Mouse (Mus musculus): Measurements from ENCODE around the gene Cdk5rap2. TPM values are rescaled to one million over a fixed set of nuclear protein-coding genes. Genes with fewer than 3 reads are reported as not detected.

The Cdk5rap2 gene
- polyA plus RNA-seq, 1 experiment from 2014 or later, result 16.3 TPM

- H3K36me3 ChIP-seq, result peaks cover 33% of the 10 kb centered on the region
- H3K9me3 ChIP-seq (replicated peaks), result no peaks in the 10 kb centered on the region
- 81% methylated on average over 3 of the region's 3 CpGs for WGBS
- no peak overlapping the region for H3K9ac ChIP-seq
- no peaks in the 10 kb centered on the region for H3K4me1 ChIP-seq
- no peak for ATAC-seq (ENCODE audit: insufficient number of reproducible peaks, low FRiP score, low TSS enrichment, low read depth)
- no peaks in the 10 kb centered on the region for H3K27me3 ChIP-seq
- H3K4me2 ChIP-seq (replicated peaks), result no peak overlapping the region
- no peak overlapping the region for H3K4me3 ChIP-seq (replicated peaks)
- no peak overlapping the region for H3K27ac ChIP-seq (replicated peaks)
Measured at GRCm38 (mm10) chr4:70227667-70228066, 182.6 kb downstream of the Cdk5rap2 start.

GRCm38 (mm10) chr4:70224503-70224902 is 185.7 kb downstream of the Cdk5rap2 start:
- ATAC-seq (ENCODE audit: insufficient number of reproducible peaks, low FRiP score, low TSS enrichment, low read depth), result no peak
- peaks cover 6% of the 10 kb centered on the region; the same call in 1 of the 2 replicates for H3K4me1 ChIP-seq
- no peaks in the 10 kb centered on the region for H3K27me3 ChIP-seq
- WGBS, result 83% methylated on average over 2 of the region's 2 CpGs
- no peaks in the 10 kb centered on the region for H3K9me3 ChIP-seq (replicated peaks)
- peaks cover 39% of the 10 kb centered on the region for H3K36me3 ChIP-seq
- no peak overlapping the region for H3K4me2 ChIP-seq (replicated peaks)
- no peak overlapping the region for H3K9ac ChIP-seq
- H3K4me3 ChIP-seq (replicated peaks), result no peak overlapping the region
- no peak overlapping the region for H3K27ac ChIP-seq (replicated peaks)

GRCm38 (mm10) chr4:70221878-70222277 is 188.4 kb downstream of the Cdk5rap2 start:
- no peak overlapping the region for H3K9ac ChIP-seq
- 59% methylated on average over 3 of the region's 3 CpGs for WGBS

GRCm38 (mm10) chr4:70221370-70221769 is 188.9 kb downstream of the Cdk5rap2 start:
- no peak overlapping the region for H3K27ac ChIP-seq (replicated peaks)
- peaks cover 24% of the 10 kb centered on the region for H3K36me3 ChIP-seq
- no peaks in the 10 kb centered on the region for H3K9me3 ChIP-seq (replicated peaks)
- no peak overlapping the region for H3K9ac ChIP-seq
- H3K27me3 ChIP-seq, result no peaks in the 10 kb centered on the region
- H3K4me3 ChIP-seq (replicated peaks), result no peak overlapping the region
- 88% methylated on average over 1 of the region's 1 CpGs for WGBS
- H3K4me2 ChIP-seq (replicated peaks), result no peak overlapping the region
- no peak for ATAC-seq (ENCODE audit: insufficient number of reproducible peaks, low FRiP score, low TSS enrichment, low read depth)
- H3K4me1 ChIP-seq, result peaks cover 6% of the 10 kb centered on the region; the same call in 1 of the 2 replicates

More at GRCm38 (mm10) chr4:70221878-70222277, 188.4 kb downstream of the Cdk5rap2 start:
- no peak for ATAC-seq (ENCODE audit: insufficient number of reproducible peaks, low FRiP score, low TSS enrichment, low read depth)
- Histone ChIP-seq H3K4me1 (peaks cover 6% of the 10 kb centered on the region; the same call in 1 of the 2 replicates), H3K27ac (replicated peaks) (no peak overlapping the region), H3K9me3 (replicated peaks) (no peaks in the 10 kb centered on the region), H3K4me3 (replicated peaks) (no peak overlapping the region), H3K36me3 (peaks cover 26% of the 10 kb centered on the region), H3K4me2 (replicated peaks) (no peak overlapping the region), H3K27me3 (no peaks in the 10 kb centered on the region)

GRCm38 (mm10) chr4:70220277-70221180 is 189.7 kb downstream of the Cdk5rap2 start:
- Histone ChIP-seq H3K4me3 (replicated peaks) (no peak overlapping the region), H3K4me2 (replicated peaks) (no peak overlapping the region), H3K9me3 (replicated peaks) (no peaks in the 10 kb centered on the region), H3K27me3 (no peaks in the 10 kb centered on the region), H3K36me3 (peaks cover 22% of the 10 kb centered on the region), H3K4me1 (peaks cover 6% of the 10 kb centered on the region; the same call in 1 of the 2 replicates), H3K27ac (replicated peaks) (no peak overlapping the region; the same call in 1 of the 2 replicates), H3K9ac (no peak overlapping the region)
- peak; percentile 76 for ATAC-seq (ENCODE audit: insufficient number of reproducible peaks, low FRiP score, low TSS enrichment, low read depth)
- 63% methylated on average over 10 of the region's 10 CpGs for WGBS

- Histone ChIP-seq H3K27ac (replicated peaks) (no peak overlapping the region), H3K27me3 (no peaks in the 10 kb centered on the region), H3K4me2 (replicated peaks) (no peak overlapping the region), H3K9me3 (replicated peaks) (no peaks in the 10 kb centered on the region), H3K4me1 (peaks cover 6% of the 10 kb centered on the region; the same call in 1 of the 2 replicates), H3K9ac (no peak overlapping the region), H3K36me3 (peaks cover 21% of the 10 kb centered on the region), H3K4me3 (replicated peaks) (no peak overlapping the region)
- 79% methylated on average over 4 of the region's 4 CpGs for WGBS
- ATAC-seq (ENCODE audit: insufficient number of reproducible peaks, low FRiP score, low TSS enrichment, low read depth), result no peak
Measured at GRCm38 (mm10) chr4:70219776-70220175, 190.5 kb downstream of the Cdk5rap2 start.

GRCm38 (mm10) chr4:70185971-70186370 is 224.3 kb downstream of the Cdk5rap2 start:
- no peak overlapping the region for H3K4me2 ChIP-seq (replicated peaks)
- WGBS, result 73% methylated on average over 2 of the region's 2 CpGs
- no peak overlapping the region for H3K9ac ChIP-seq
- no peaks in the 10 kb centered on the region for H3K9me3 ChIP-seq (replicated peaks)
- H3K4me1 ChIP-seq, result no peaks in the 10 kb centered on the region
- no peak overlapping the region for H3K27ac ChIP-seq (replicated peaks)
- H3K4me3 ChIP-seq (replicated peaks), result no peak overlapping the region
- no peaks in the 10 kb centered on the region for H3K36me3 ChIP-seq
- no peaks in the 10 kb centered on the region for H3K27me3 ChIP-seq
- ATAC-seq (ENCODE audit: insufficient number of reproducible peaks, low FRiP score, low TSS enrichment, low read depth), result no peak

Other genes with a start within 250 kb of the Cdk5rap2 start
- 14.0 and 15.3 TPM in 2 replicates for gene Megf9, start 124.6 kb upstream of the Cdk5rap2 start, polyA plus RNA-seq (2015; fragmentation: Nextera tagmentation; extraction: Ambion mirVana)